Mouse (Mus musculus) heart, embryonic 12.5 days (tissue): ENCODE measurements at regions not wholly inside any gene's neighbourhood (a gene's known extent, or its start where the extent isn't known, plus 50 kb on each side); places are given as distances from the start of the nearest gene placed in this dataset.

Source experiments
- ATAC-seq: fragments of 200-750 bp; cut with Nextera tagmentation; 2 replicates; pipeline ENCODE4 v1.8.0; 2017; ENCODE audit warnings: moderate TSS enrichment, moderate library complexity; ENCODE audit not compliant: insufficient number of reproducible peaks, low FRiP score
- H3K27ac ChIP-seq: fragments of 300-500 bp; sonication (generic); 2 replicates; pipeline ENCODE4 v1.5.1; 2016; ENCODE audit warnings: mild to moderate bottlenecking, moderate library complexity; ENCODE audit not compliant: poor library complexity, severe bottlenecking
- H3K27me3 ChIP-seq: fragments of 300-500 bp; sonication (generic); replicated peaks from 2 replicates; pipeline ENCODE4 v1.6.1; 2016; ENCODE audit warnings: mild to moderate bottlenecking, moderate library complexity
- H3K36me3 ChIP-seq: fragments of 300-500 bp; sonication (generic); 2 replicates; pipeline ENCODE4 v1.6.1; 2016; ENCODE audit warnings: mild to moderate bottlenecking, moderate library complexity
- H3K4me1 ChIP-seq: fragments of 300-500 bp; sonication (generic); replicated peaks from 2 replicates; pipeline ENCODE4 v1.6.1; 2016; ENCODE audit warnings: mild to moderate bottlenecking
- H3K4me2 ChIP-seq: fragments of 300-500 bp; sonication (generic); 2 replicates; pipeline ENCODE4 v1.6.1; 2016; ENCODE audit warnings: mild to moderate bottlenecking, moderate library complexity
- H3K4me3 ChIP-seq: fragments of 300-500 bp; sonication (generic); 2 replicates; pipeline ENCODE4 v1.5.1; 2016; ENCODE audit warnings: mild to moderate bottlenecking
- H3K9ac ChIP-seq: fragments of 300-500 bp; sonication (generic); 2 replicates; pipeline ENCODE4 v1.6.1; 2016; ENCODE audit warnings: mild to moderate bottlenecking, moderate library complexity
- H3K9me3 ChIP-seq: fragments of 300-500 bp; sonication (generic); replicated peaks from 2 replicates; pipeline ENCODE4 v1.6.1; 2016; ENCODE audit warnings: mild to moderate bottlenecking, moderate library complexity
- WGBS: fragments of 180-500 bp; shearing (Covaris S2); methylation state at CpG from one replicate; pipeline ENCODE4 v1.1.7; 2016; 5-methylcytosine and 5-hydroxymethylcytosine counted together

GRCm38 (mm10) chr7:37004601-37005000, 306.7 kb downstream of the Tshz3 start:
- H3K4me2 ChIP-seq = no peak overlapping the region
- 75% methylated on average over 5 of the region's 5 CpGs for WGBS
- no peak for ATAC-seq
- no peaks in the 10 kb centered on the region for H3K4me1 ChIP-seq
- no peak overlapping the region for H3K9ac ChIP-seq
- no peak overlapping the region for H3K4me3 ChIP-seq
- no peaks in the 10 kb centered on the region for H3K36me3 ChIP-seq
- H3K27me3 ChIP-seq = no peaks in the 10 kb centered on the region
- no peaks in the 10 kb centered on the region for H3K9me3 ChIP-seq
- no peak overlapping the region for H3K27ac ChIP-seq

- no peak; the same call in 1 of the 2 replicates for ATAC-seq
- Histone ChIP-seq H3K27me3 (no peaks in the 10 kb centered on the region), H3K4me1 (no peaks in the 10 kb centered on the region), H3K4me3 (no peak overlapping the region), H3K9ac (no peak overlapping the region), H3K4me2 (no peak overlapping the region), H3K27ac (no peak overlapping the region), H3K9me3 (no peaks in the 10 kb centered on the region), H3K36me3 (no peaks in the 10 kb centered on the region)
- 91% methylated on average over 2 of the region's 2 CpGs for WGBS
Measured at GRCm38 (mm10) chr7:37005701-37006100, 307.8 kb downstream of the Tshz3 start.

DNA sequence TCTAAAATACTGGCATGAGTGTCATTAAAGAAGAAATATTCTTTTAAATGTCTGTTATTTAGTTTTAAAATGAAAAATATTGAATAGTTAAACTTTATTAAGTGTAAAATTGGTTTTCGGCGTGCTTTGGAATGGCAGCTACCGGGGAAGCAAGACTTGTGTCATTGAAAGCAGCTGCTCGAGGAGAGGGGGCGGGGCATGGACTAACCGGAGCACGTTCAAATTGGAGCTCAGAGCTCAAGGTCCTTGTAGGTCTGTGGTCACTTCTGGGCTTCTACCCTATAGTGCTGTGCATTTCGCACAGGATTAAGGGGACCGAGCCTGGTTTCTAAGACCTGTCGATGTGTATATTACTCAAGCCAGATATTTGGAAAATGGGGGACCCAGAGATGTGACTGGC, 309.0 kb downstream of the Tshz3 start:
- Histone ChIP-seq H3K4me1 (peaks cover 6% of the 10 kb centered on the region; the same call in 1 of the 2 replicates), H3K9ac (no peak overlapping the region), H3K27me3 (no peaks in the 10 kb centered on the region), H3K4me2 (no peak overlapping the region), H3K27ac (no peak overlapping the region), H3K9me3 (no peaks in the 10 kb centered on the region), H3K36me3 (no peaks in the 10 kb centered on the region), H3K4me3 (no peak overlapping the region)
- 67% methylated on average over 10 of the region's 10 CpGs for WGBS
- no peak for ATAC-seq

GRCm38 (mm10) chr7:37011180-37011754, 313.3 kb downstream of the Tshz3 start:
- 54% methylated on average over 6 of the region's 6 CpGs for WGBS
- peak overlapping the region; percentile 17; the same call in 1 of the 2 replicates for H3K27ac ChIP-seq
- H3K4me3 ChIP-seq = no peak overlapping the region
- ATAC-seq = peak; percentile 45; the same call in 1 of the 2 replicates
- H3K36me3 ChIP-seq = no peaks in the 10 kb centered on the region
- H3K27me3 ChIP-seq = no peaks in the 10 kb centered on the region
- no peak overlapping the region for H3K9ac ChIP-seq
- peaks cover 6% of the 10 kb centered on the region; the same call in 1 of the 2 replicates for H3K4me1 ChIP-seq
- no peaks in the 10 kb centered on the region for H3K9me3 ChIP-seq
- no peak overlapping the region for H3K4me2 ChIP-seq

- Histone ChIP-seq H3K36me3 (no peaks in the 10 kb centered on the region), H3K27ac (no peak overlapping the region), H3K27me3 (no peaks in the 10 kb centered on the region), H3K4me3 (no peak overlapping the region), H3K9me3 (no peaks in the 10 kb centered on the region), H3K4me2 (no peak overlapping the region), H3K4me1 (no peaks in the 10 kb centered on the region), H3K9ac (no peak overlapping the region)
- peak; percentile 64; the same call in 1 of the 2 replicates for ATAC-seq
- WGBS = 39% methylated on average over 3 of the region's 3 CpGs
Measured at GRCm38 (mm10) chr7:37020078-37020477, 322.2 kb downstream of the Tshz3 start.

DNA sequence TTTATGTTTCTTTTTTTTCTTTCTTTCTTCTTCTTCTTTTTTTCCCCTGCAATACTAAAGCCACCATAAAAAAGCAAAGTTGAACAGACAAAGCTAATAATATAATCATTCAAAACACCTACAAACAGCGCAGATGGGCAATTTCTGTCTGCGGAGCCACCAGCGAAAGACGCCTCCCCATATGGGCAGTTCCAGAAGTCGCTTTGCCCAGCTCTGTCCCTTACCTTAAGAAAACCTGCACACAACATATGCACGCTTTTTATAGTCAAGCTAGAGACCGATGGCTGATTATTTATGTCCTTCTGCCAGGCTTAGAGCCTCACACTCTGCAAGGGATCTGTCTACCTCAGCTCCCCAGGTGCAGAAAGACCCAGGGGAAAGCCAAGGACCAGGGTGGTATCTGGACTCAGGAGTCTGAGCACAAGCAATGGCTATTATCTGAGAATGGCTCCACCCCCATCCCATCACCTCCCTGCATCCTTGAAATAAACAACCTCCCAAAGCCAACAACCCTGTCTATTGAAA, 326.6 kb downstream of the Tshz3 start:
- no peak overlapping the region for H3K4me3 ChIP-seq
- no peaks in the 10 kb centered on the region for H3K27me3 ChIP-seq
- no peak for ATAC-seq
- H3K27ac ChIP-seq = no peak overlapping the region
- no peaks in the 10 kb centered on the region for H3K36me3 ChIP-seq
- no peaks in the 10 kb centered on the region; the same call in 1 of the 2 replicates for H3K9me3 ChIP-seq
- H3K4me2 ChIP-seq = no peak overlapping the region
- 85% methylated on average over 7 of the region's 7 CpGs for WGBS
- H3K9ac ChIP-seq = no peak overlapping the region
- H3K4me1 ChIP-seq = no peaks in the 10 kb centered on the region

GRCm38 (mm10) chr7:37064582-37065458, 366.9 kb downstream of the Tshz3 start:
- no peak overlapping the region for H3K4me2 ChIP-seq
- no peak overlapping the region for H3K4me3 ChIP-seq
- no peaks in the 10 kb centered on the region for H3K27me3 ChIP-seq
- WGBS = 74% methylated on average over 8 of the region's 8 CpGs
- H3K4me1 ChIP-seq = no peaks in the 10 kb centered on the region
- H3K27ac ChIP-seq = no peak overlapping the region
- peaks cover 7% of the 10 kb centered on the region; the same call in 1 of the 2 replicates for H3K9me3 ChIP-seq
- H3K36me3 ChIP-seq = no peaks in the 10 kb centered on the region
- no peak overlapping the region for H3K9ac ChIP-seq
- no peak for ATAC-seq

- H3K4me3 ChIP-seq = no peak overlapping the region
- WGBS = 65% methylated on average over 6 of the region's 6 CpGs
- no peak for ATAC-seq
- no peak overlapping the region for H3K27ac ChIP-seq
- H3K9ac ChIP-seq = no peak overlapping the region
- H3K36me3 ChIP-seq = no peaks in the 10 kb centered on the region
- H3K9me3 ChIP-seq = no peaks in the 10 kb centered on the region
- no peaks in the 10 kb centered on the region for H3K4me1 ChIP-seq
- H3K4me2 ChIP-seq = no peak overlapping the region
- no peaks in the 10 kb centered on the region for H3K27me3 ChIP-seq
Measured at GRCm38 (mm10) chr7:37077698-37078097, 379.8 kb downstream of the Tshz3 start.

DNA sequence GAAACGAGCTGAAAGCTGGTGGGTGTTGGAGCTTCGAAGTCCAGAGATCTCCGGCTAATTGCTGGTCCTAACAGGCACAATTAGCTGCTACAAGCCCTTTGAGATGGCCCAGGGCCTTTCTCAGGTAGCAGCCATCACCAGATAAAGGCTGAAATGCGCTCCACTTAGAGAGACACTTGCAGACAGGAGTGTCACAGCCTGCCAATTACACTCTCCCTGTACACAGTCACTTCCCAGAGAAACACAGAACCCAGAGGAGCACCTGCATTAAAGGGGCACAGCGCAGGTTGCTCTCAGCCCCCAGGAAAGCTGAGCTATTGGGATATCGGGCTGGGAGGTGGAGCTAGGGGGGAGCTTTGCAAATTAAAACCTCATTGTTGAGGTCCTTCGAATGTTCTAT, 380.2 kb downstream of the Tshz3 start:
- Histone ChIP-seq H3K36me3 (no peaks in the 10 kb centered on the region), H3K4me1 (no peaks in the 10 kb centered on the region), H3K4me3 (no peak overlapping the region), H3K27ac (no peak overlapping the region), H3K4me2 (no peak overlapping the region), H3K9ac (no peak overlapping the region), H3K9me3 (no peaks in the 10 kb centered on the region), H3K27me3 (no peaks in the 10 kb centered on the region)
- WGBS = 57% methylated on average over 7 of the region's 7 CpGs
- ATAC-seq = no peak

DNA sequence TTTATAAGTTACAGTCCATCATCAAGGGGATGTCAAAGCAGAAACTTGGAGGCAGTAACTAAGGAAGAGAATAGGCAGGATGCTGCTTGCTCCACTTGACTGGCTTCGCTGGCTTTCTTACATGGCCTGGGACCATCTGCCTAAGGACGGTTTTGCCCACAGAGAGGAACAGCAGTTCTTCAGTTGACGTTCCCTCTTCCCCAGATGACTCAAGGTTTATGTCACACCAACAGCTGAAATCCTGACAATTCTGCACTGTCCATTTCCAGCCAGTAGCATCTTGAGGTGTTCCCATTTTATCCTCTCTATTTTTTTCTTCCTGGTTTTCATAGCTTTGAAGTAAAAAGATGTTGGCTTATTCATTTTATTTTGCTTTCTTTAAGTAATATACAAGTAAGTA, 391.8 kb downstream of the Tshz3 start:
- no peak for ATAC-seq
- WGBS = 73% methylated on average over 3 of the region's 3 CpGs
- H3K4me2 ChIP-seq = no peak overlapping the region
- H3K27ac ChIP-seq = no peak overlapping the region
- H3K27me3 ChIP-seq = no peaks in the 10 kb centered on the region
- H3K4me3 ChIP-seq = no peak overlapping the region
- H3K36me3 ChIP-seq = no peaks in the 10 kb centered on the region
- H3K4me1 ChIP-seq = peaks cover 3% of the 10 kb centered on the region; the same call in 1 of the 2 replicates
- H3K9me3 ChIP-seq = no peaks in the 10 kb centered on the region
- H3K9ac ChIP-seq = no peak overlapping the region

GRCm38 (mm10) chr7:37092572-37092971, 394.7 kb downstream of the Tshz3 start:
- ATAC-seq = peak; percentile 61
- H3K4me2 ChIP-seq = no peak overlapping the region
- WGBS = 30% methylated on average over 6 of the region's 6 CpGs
- H3K4me3 ChIP-seq = no peak overlapping the region
- H3K36me3 ChIP-seq = no peaks in the 10 kb centered on the region
- no peak overlapping the region for H3K9ac ChIP-seq
- no peaks in the 10 kb centered on the region for H3K27me3 ChIP-seq
- H3K27ac ChIP-seq = no peak overlapping the region
- H3K4me1 ChIP-seq = peaks cover 3% of the 10 kb centered on the region; the same call in 1 of the 2 replicates
- H3K9me3 ChIP-seq = no peaks in the 10 kb centered on the region
